Mouse (Mus musculus): Measurements from ENCODE around the gene Hoxd3.

The Hoxd3 gene

GRCm38 (mm10) chr2:74746298-74746921 lies 34.7 kb downstream of the Hoxd3 start:
- no peak for DNase-seq (ENCODE audit: low spot score)

DNA sequence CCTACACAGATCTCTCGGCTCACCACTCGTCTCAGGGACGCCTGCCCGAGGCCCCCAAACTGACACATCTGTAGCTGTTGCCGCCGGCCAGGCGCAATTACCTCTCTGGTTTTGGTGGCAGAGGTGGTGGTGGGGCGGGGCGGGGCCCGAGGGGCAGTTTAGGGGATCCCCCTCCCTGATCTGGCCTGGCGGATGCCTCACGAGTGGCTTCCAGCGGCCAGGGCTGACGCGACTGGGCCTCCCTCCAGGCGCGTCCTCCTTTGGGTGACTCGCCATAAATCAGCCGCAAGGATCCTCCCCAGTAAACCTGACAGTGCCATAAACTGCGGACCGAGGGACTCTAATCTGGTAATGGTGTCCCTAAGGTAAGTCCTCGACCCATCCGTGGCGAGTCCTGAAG lies 35.3 kb downstream of the Hoxd3 start:
- DNase-seq (ENCODE audit: low spot score), result no peak

DNA sequence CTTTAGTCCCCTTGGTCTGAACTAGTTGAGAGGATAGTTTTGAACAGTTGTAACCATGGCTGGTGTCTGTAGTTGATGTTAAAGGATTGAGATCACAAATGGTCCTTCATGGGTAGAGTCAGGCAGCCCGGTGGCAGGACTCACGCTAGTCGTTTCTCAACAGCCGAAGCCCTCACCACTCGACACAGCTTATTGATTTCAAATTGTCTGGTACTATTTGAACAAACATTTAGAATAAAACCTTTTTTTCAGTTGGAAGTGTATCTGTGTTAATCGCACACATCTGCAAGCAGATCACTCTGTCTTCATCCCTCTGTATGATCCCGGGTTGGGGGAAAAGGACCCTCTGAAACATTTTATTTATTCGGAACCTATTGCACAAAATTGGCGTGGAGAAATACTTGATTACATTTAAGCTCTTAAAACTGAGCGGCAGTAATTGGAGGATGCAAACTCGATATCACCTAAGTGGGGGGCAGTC lies 36.0 kb downstream of the Hoxd3 start:
- no peak for DNase-seq (ENCODE audit: low spot score)

DNA sequence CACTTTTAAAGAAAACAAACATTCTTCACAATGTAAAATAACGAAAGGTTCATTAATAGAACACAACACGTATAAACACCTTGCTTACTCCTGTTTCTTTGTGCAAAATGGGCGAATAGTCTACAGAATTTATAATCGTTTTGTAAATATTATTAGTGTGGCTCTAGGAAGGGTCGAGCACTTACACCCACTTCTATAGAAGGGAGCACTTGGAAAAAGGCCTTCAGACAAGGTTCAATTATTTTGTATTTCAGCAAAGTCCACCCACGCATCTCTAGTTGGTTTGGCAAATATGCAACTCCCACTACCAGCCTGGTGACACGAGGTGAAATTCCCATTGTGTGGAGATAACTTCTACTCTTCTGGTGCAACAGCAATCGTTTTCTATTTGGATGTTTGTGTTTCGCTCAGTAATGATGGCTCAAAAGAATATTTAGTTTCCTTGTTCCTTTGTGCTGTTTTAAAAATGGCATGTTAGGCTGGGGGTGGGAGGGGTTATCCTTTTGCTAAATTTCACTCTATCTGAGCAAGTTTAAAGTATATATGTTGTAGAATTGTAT lies 36.8 kb downstream of the Hoxd3 start:
- no peak for DNase-seq (ENCODE audit: low spot score)

- DNase-seq (ENCODE audit: low spot score), result peak; percentile 80
Measured at GRCm38 (mm10) chr2:74749337-74750121, 37.8 kb downstream of the Hoxd3 start.

GRCm38 (mm10) chr2:74750731-74751250 lies 39.1 kb downstream of the Hoxd3 start:
- no peak for DNase-seq (ENCODE audit: low spot score)

GRCm38 (mm10) chr2:74751861-74752260 lies 40.1 kb downstream of the Hoxd3 start:
- no peak for DNase-seq (ENCODE audit: low spot score)

GRCm38 (mm10) chr2:74752431-74753174 lies 40.9 kb downstream of the Hoxd3 start:
- DNase-seq (ENCODE audit: low spot score), result no peak

DNA sequence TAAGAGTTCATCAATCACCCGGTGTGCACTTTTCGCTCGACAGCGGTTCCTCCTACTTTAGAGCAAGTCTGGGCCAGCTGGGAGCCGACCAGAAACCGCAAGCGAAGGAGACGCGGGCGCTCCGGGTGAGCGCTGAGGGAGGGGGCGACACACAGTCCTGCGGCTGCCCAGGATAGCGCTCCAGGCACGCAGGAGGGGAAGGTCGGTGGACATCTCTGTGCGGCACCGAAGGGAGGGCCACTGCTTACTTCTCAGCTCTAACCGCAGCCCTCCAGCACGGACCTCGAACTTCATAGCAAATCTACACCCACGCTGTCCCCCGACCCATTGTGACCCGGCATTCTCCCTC lies 41.4 kb downstream of the Hoxd3 start:
- no peak for DNase-seq (ENCODE audit: low spot score)

DNA sequence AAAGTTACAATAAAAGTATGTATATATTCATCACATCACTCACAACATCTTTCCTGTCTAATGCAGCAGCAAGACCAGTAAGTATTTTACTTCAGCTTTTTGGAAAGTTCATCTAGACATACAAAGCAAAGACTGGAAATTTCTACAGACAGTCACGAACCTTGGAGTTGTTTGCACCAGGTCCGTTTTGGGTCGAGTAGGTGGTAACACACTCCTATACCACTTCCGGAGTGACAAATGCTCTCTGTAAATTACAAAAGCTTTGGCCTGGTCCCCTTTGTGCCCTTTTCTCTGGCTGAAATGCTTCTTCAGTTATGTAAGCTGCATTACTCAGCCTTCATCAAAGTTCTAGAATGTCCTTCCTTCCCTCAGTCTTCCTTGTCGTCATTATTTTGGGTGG lies 42.0 kb downstream of the Hoxd3 start:
- DNase-seq (ENCODE audit: low spot score), result no peak

DNA sequence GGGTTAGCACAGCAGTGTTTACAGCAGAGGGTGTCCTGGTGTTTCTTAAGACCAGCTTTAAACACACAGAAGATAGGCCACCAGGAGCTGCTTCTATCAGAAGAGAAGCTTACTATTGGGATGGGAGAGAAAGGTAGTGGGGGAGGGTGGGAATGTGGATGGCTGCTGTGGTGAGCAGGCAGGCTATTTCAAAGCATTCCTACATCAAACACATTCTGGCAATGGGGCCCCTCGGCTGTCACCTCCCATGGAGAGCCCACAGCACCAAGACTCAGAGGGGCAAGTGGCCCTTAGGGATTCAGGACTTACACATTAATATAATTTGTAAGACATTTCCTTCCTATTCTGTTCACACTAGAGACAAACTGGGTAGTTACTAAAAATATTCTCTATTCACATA lies 48.4 kb downstream of the Hoxd3 start:
- no peak for DNase-seq (ENCODE audit: low spot score)

GRCm38 (mm10) chr2:74761941-74762340 lies 50.2 kb downstream of the Hoxd3 start:
- no peak for DNase-seq (ENCODE audit: low spot score)

DNA sequence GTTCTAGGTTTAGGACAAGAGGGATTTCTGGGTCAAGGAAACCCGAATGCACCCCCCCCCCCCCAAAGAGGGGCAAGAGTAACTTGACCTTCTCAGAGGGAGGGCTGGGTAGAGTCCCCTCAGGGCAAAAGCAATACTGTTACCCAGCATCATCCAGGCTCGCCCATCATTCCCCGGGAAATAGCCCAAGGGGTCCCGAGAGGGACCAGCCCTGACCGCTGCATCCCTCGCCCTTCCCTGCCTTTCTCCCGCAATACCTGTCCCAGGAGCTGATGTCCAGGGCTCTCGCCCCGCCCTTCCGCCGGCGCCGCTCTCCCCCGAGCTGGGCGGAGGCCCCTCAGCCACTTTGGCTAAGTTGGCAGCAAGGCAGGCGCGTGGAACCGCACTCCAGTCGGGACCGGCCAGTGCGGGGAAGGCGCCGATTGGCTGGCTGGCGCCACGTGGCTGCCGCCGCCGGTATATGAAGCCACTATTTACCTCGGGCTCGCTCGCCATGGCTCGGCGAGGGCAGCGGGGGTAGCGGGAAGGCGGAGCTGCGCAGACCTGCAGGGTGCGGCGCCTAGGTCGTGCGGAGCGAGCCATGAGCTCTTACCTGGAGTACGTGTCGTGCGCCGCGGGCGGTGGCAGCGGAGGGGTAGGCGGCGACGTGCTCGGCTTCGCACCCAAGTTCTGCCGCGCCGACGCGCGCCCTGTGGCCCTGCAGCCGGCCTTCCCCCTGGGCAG lies 51.0 kb downstream of the Hoxd3 start, which contains the start of gene Hoxd1:
Gene Hoxd1 (plus strand): TSS at position 459 of the 723 bp plus-strand sequence.
- DNase-seq (ENCODE audit: low spot score), result no peak

DNA sequence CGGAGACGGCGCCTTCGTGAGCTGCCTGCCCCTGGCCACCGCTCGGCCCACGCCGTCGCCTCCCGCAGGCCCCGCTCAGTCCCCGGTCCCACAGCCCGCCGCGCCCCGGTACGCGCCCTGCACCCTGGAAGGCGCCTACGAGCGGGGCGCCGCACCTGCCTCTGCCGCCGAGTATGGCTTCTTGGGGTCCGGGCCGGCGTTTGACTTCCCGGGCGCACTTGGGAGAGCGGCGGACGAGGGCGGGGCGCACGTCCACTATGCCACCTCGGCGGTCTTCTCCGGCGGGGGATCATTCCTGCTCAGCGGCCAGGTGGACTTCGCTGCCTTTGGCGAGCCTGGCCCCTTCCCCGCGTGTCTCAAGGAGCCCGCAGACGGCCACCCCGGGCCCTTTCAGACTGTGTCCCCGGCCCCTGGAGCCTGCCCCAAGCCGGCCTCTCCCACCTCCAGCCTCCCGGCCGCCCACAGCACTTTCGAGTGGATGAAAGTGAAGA lies 51.6 kb downstream of the Hoxd3 start:
- DNase-seq (ENCODE audit: low spot score), result no peak

DNA sequence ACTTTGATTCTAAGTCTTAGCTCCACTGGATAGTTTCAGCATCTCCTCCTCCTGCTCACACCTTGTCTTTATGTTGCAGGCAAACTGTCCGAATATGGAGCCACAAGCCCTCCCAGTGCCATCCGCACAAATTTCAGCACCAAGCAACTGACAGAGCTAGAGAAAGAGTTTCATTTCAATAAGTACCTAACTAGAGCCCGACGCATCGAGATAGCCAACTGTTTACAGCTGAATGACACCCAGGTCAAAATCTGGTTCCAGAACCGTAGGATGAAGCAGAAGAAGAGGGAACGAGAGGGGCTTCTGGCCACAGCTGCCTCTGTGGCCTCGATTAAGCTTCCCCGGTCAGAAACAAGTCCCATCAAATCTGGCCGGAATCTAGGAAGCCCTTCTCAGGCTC lies 52.2 kb downstream of the Hoxd3 start:
- no peak for DNase-seq (ENCODE audit: low spot score)

GRCm38 (mm10) chr2:74774359-74774758 lies 62.6 kb downstream of the Hoxd3 start:
- no peak for DNase-seq (ENCODE audit: low spot score)

DNA sequence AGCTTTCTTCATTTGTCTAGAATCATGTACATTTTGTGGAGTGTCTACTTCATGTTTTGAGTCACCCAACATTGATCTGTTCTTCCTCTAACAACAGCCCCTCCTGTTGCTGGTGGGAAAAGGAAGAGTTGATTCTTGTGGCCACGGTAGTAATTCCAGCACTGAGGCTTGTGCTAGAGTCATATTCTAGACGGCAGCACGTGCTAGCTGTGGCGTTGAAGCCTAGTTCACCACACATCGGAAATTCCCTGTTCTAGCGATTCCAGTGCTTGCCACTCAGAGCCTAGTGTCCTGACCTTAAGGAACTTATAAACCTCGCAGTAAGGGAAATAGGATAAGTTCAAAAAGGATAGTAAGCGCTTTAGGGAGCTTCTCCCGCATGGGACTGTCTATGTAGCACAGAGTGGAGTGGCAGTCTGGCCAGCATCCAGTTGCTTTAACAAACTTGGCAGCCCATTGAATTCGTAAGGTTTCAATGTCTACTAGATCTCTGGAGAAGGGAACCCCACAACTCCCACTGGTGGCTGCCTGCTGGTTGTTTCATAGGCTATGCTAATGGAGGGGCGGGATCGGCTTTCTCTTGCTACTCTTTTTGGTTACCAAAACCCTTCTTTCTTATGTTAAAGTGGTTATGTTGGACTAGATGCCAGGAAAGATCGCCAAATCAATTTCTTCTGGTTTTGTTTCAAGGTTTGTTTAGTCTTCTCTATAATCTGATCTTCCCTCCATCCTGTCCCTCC lies 66.0 kb downstream of the Hoxd3 start:
- no peak for DNase-seq (ENCODE audit: low spot score)

GRCm38 (mm10) chr2:74781386-74781785 lies 69.7 kb downstream of the Hoxd3 start:
- no peak for DNase-seq (ENCODE audit: low spot score)

DNA sequence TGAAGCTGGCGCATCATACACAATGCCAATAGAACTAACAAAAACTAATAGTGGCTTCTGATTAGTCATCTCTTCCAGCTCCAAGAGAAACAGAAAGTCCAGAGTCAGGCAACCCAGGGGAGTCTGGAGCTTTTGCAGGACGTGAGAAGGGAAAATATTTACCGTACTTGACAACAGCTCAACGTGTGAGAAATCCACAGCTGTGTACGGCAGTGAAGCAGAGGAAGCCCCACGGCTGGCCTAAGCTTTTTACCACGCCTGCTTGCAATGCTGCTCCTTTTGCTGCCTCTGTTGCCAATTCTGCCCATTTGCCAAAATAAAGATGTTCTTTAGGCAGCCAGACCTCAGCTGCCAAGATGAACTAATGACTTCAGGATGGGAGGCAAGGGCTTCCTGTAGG lies 83.8 kb downstream of the Hoxd3 start:
- DNase-seq (ENCODE audit: low spot score), result no peak
